Mouse (Mus musculus) midbrain, embryonic 15.5 days (tissue): ENCODE data around the gene Eif3b. TPM values are rescaled to one million over a fixed set of nuclear protein-coding genes. Genes with fewer than 3 reads are reported as not detected.
"Not testable (repeated sequence)": the region's sequence is repeated elsewhere in the genome, so short reads cannot be mapped to it uniquely, and the experiment has no call there.

Experiments
- ATAC-seq: fragments of 200-750 bp; cut with Nextera tagmentation; replicated peaks from 2 replicates; pipeline ENCODE4 v1.8.0; 2017; ENCODE audit warnings: moderate TSS enrichment
- H3K27ac ChIP-seq: fragments of 300-500 bp; sonication (generic); 2 replicates; pipeline ENCODE4 v1.5.1; 2015; ENCODE audit warnings: mild to moderate bottlenecking, inconsistent platforms
- H3K27me3 ChIP-seq: fragments of 300-500 bp; sonication (generic); replicated peaks from 2 replicates; pipeline ENCODE4 v1.6.1; 2015; ENCODE audit warnings: inconsistent platforms
- H3K36me3 ChIP-seq: fragments of 300-500 bp; sonication (generic); replicated peaks from 2 replicates; pipeline ENCODE4 v1.6.1; 2015; ENCODE audit warnings: inconsistent platforms
- H3K4me1 ChIP-seq: fragments of 300-500 bp; sonication (generic); 2 replicates; pipeline ENCODE4 v1.6.1; 2015; ENCODE audit warnings: inconsistent platforms
- H3K4me2 ChIP-seq: fragments of 300-500 bp; sonication (generic); 2 replicates; pipeline ENCODE4 v1.6.1; 2015; ENCODE audit warnings: inconsistent platforms, mild to moderate bottlenecking, moderate library complexity
- H3K4me3 ChIP-seq: fragments of 300-500 bp; sonication (generic); 2 replicates; pipeline ENCODE4 v1.5.1; 2015; ENCODE audit warnings: mild to moderate bottlenecking, inconsistent platforms
- H3K9ac ChIP-seq: fragments of 300-500 bp; sonication (generic); 2 replicates; pipeline ENCODE4 v1.6.1; 2015; ENCODE audit warnings: mild to moderate bottlenecking, inconsistent platforms
- H3K9me3 ChIP-seq: fragments of 300-500 bp; sonication (generic); 2 replicates; pipeline ENCODE4 v1.6.1; 2016; ENCODE audit warnings: inconsistent platforms
- WGBS: fragments of 180-500 bp; shearing (Covaris S2); methylation state at CpG from one replicate; pipeline ENCODE4 v1.1.7; 2015; ENCODE audit warnings: mixed read lengths; 5-methylcytosine and 5-hydroxymethylcytosine counted together
- microRNA-seq: library from miRNA; unstranded; fragments of <30 nt; microRNA quantifications from one replicate; pipeline ENCODE4, GENCODE M21; 2016
- polyA plus RNA-seq: library from polyadenylated mRNA; unstranded; fragments of >200 nt; fragmentation: Nextera tagmentation; extraction: Ambion mirVana; gene quantifications from 2 replicates; pipeline ENCODE4 v1.2.1, GENCODE M21; 2015

Eif3b gene
- polyA plus RNA-seq, 1 experiment from 2014 or later, result 78.4 TPM

DNA sequence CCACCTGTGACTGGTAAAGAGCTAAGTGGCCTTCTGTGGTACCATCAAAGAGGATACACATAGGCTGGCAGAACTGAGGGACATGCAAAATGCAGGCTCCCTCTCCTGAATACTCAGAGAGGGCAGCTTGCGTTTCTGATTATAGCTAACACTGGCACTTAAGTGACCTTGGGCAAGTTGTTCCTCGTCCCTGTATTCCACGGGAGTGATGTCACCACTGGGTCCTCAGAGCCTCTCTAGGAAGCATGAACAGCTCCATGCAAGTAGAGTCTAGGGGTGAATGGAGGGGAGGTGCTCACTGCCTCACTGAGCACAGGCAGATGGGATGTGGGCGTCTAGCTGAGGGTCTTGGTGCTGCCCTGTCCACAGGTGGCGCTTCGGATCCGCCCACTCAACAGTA is 26.9 kb downstream of the Eif3b start:
- H3K4me1 ChIP-seq, result no peaks in the 10 kb centered on the region
- H3K27me3 ChIP-seq, result no peaks in the 10 kb centered on the region
- 76% methylated on average over 7 of the region's 7 CpGs for WGBS
- no peaks in the 10 kb centered on the region for H3K9me3 ChIP-seq
- peaks cover 29% of the 10 kb centered on the region for H3K36me3 ChIP-seq
- no peak overlapping the region for H3K4me3 ChIP-seq
- no peak for ATAC-seq
- no peak overlapping the region for H3K4me2 ChIP-seq
- no peak overlapping the region for H3K9ac ChIP-seq
- H3K27ac ChIP-seq, result no peak overlapping the region

DNA sequence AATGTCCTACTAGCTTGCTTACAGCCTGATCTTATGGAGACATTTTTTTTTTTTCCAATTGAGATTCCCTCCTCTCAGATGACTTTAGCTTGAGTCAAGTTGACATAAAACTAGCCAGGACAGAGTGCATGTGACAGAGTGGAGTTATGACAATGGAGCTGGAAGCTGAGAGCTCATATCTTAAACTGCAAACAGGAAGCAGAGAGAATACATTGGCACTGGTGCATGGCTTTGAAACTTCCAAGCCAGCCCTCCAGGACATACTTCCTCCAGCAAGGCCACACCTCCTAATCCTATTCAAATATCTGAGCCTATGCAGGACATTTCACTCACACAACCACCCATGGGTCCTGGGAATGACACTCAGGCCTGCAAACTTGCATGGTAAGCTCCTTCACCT is 35.4 kb downstream of the Eif3b start:
- no peak overlapping the region for H3K4me2 ChIP-seq
- 0 out of 2 replicates have a peak, but pooled peaks cover 5% of the 10 kb centered on the region for H3K4me1 ChIP-seq
- H3K9me3 ChIP-seq, result no peaks in the 10 kb centered on the region
- H3K36me3 ChIP-seq, result no peaks in the 10 kb centered on the region
- no peak overlapping the region for H3K9ac ChIP-seq
- no peak overlapping the region for H3K27ac ChIP-seq
- no peaks in the 10 kb centered on the region for H3K27me3 ChIP-seq
- ATAC-seq, result no peak
- no peak overlapping the region for H3K4me3 ChIP-seq

DNA sequence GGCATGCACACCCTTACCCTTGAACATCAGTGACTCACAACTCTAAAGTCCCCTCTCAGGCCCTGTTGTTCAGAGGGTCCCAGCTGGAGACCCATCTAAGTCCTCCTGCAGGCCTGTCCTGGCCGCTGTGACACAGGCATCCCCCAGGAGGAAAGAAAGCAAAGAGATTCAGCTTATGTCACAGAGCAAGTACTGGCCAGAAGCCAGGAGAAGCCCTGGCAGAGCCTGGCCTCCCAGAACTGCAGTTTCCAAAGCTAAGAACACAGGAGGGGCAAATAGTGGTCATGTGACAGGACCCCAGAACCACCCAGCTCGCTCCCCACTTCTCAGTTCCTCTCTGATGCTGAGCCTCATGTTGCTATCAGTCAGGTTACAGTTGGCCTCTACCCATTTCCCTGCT is 36.3 kb downstream of the Eif3b start:
- H3K27ac ChIP-seq, result no peak overlapping the region
- no peak overlapping the region for H3K4me2 ChIP-seq
- H3K4me1 ChIP-seq, result 0 out of 2 replicates have a peak, but pooled peaks cover 5% of the 10 kb centered on the region
- H3K27me3 ChIP-seq, result no peaks in the 10 kb centered on the region
- H3K36me3 ChIP-seq, result no peaks in the 10 kb centered on the region
- 53% methylated on average over 2 of the region's 2 CpGs for WGBS
- H3K9ac ChIP-seq, result no peak overlapping the region
- ATAC-seq, result no peak
- no peaks in the 10 kb centered on the region for H3K9me3 ChIP-seq
- H3K4me3 ChIP-seq, result no peak overlapping the region

DNA sequence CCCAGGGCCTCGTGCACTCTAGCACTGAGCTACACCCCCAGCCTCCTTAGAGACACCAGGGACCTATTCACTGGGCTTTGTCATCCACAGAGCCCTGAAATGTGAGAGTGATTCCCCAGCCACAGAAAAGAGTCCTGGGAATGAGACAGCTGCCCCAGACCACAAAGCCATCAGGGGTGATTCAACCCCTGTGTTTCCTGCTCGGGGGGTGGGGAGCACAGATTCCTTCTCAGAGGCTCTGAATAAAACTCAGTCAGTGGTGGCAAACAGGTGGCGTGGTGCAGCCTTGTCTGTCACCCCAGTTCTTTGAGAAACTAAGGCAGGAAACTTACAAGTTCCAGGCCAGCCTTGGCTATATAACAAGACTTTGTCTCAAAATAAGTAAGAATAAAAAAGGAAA is 42.3 kb downstream of the Eif3b start:
- no peak overlapping the region for H3K4me2 ChIP-seq
- WGBS, result 90% methylated on average over 3 of the region's 3 CpGs
- ATAC-seq, result no peak

DNA sequence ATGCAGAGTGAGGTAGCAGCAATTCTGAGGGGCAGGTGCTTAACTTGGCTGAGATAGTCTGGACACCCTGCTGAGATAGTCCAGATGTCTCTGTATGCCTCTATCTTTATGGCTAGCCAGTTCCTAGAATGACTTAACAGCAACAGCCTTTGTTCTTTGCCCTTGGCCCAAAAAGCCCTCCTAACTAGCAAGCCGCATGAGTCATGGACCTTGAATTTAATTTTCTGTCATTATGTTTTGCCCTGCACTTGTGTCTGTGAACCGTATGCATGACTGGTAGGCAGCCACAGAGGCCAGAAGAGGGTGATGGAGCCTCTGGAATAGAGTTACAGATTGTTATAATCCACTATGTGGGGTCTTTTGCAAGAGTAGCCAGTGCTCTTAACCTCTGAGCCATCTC is 44.0 kb downstream of the Eif3b start:
- not testable (repeated sequence) for H3K4me2 ChIP-seq, ATAC-seq, H3K4me1 ChIP-seq, H3K9me3 ChIP-seq, H3K27ac ChIP-seq, H3K36me3 ChIP-seq, H3K4me3 ChIP-seq, H3K9ac ChIP-seq, H3K27me3 ChIP-seq
- WGBS, result 92% methylated on average over 2 of the region's 2 CpGs

More for the DNA sequence above, 42.3 kb downstream of the Eif3b start:
- Histone ChIP-seq H3K4me3 (no peak overlapping the region), H3K27me3 (no peaks in the 10 kb centered on the region), H3K9ac (no peak overlapping the region), H3K27ac (no peak overlapping the region), H3K36me3 (no peaks in the 10 kb centered on the region), H3K4me1 (no peaks in the 10 kb centered on the region), H3K9me3 (no peaks in the 10 kb centered on the region)

DNA sequence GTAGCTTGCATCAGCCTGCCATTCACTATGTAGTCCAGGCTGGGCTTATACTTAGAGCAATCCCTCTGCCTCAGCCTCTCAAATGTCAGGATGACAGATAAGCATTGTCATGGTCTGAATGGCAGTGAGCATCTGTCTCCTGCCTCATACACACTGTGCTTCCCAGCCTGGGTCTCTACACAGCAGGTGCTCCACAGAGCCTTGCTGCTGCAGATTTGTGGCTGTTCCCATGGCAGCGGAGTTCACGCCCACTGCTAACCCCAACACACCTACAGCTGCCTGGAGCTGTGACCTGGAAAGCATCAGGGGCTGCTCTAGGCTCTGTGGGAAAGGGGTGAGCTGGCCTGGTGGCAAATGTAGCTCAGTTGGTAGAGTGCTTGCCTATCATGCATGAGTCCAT is 45.8 kb downstream of the Eif3b start:
- WGBS, result 95% methylated on average over 2 of the region's 2 CpGs

DNA sequence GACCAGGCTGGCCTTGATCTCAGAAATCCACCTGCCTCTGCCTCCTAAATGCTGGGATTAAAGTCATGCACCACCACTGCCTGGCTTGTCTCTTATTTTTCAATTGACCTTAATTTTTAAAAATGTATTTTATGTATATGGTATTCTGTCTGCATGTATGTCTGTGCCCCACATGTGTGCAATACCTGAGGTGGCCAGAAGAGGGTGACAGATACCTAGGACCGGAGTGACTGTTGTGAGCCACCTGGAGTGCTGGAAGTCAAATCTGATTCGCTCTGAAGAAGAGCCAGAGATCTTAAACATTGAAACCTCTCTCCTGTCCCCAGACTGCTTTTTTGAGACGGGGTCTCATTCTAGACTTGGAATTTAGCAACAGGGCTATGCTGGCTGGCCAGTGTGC is 53.2 kb downstream of the Eif3b start:
- Histone ChIP-seq H3K27me3 (no peaks in the 10 kb centered on the region), H3K27ac (no peak overlapping the region), H3K4me1 (no peaks in the 10 kb centered on the region), H3K36me3 (no peaks in the 10 kb centered on the region), H3K9me3 (no peaks in the 10 kb centered on the region), H3K4me3 (no peak overlapping the region), H3K4me2 (no peak overlapping the region), H3K9ac (no peak overlapping the region)
- WGBS, result 82% methylated on average over 3 of the region's 3 CpGs
- no peak for ATAC-seq

More for the DNA sequence above, 45.8 kb downstream of the Eif3b start:
- Histone ChIP-seq H3K9ac (no peak overlapping the region), H3K4me3 (no peak overlapping the region), H3K4me1 (no peaks in the 10 kb centered on the region), H3K4me2 (no peak overlapping the region), H3K9me3 (no peaks in the 10 kb centered on the region), H3K27ac (no peak overlapping the region), H3K27me3 (no peaks in the 10 kb centered on the region), H3K36me3 (no peaks in the 10 kb centered on the region)
- ATAC-seq, result no peak

DNA sequence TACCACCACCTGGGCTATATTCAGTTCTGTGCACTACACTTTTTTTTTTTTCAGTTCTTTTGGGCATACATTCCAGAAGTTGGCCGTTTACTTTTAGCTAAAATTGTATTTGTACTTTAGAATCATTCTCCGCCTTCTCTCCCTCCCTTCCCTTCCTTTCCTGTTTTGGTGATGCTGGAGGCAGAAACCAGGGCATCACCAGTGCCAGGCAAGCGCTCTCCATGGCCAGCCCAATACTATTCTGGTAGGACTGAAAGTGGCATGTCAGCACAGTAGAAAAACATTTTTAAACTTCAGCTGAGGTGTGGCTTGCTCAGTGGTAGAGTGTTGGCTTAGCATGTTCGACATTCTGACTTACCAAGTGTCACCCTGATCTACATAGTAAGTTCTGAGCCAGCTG is 62.3 kb downstream of the Eif3b start:
- 82% methylated on average over 4 of the region's 4 CpGs for WGBS
- Histone ChIP-seq H3K4me3 (no peak overlapping the region), H3K36me3 (no peaks in the 10 kb centered on the region), H3K27me3 (no peaks in the 10 kb centered on the region), H3K4me2 (no peak overlapping the region), H3K4me1 (no peaks in the 10 kb centered on the region), H3K9ac (no peak overlapping the region), H3K27ac (no peak overlapping the region), H3K9me3 (no peaks in the 10 kb centered on the region)
- ATAC-seq, result no peak

DNA sequence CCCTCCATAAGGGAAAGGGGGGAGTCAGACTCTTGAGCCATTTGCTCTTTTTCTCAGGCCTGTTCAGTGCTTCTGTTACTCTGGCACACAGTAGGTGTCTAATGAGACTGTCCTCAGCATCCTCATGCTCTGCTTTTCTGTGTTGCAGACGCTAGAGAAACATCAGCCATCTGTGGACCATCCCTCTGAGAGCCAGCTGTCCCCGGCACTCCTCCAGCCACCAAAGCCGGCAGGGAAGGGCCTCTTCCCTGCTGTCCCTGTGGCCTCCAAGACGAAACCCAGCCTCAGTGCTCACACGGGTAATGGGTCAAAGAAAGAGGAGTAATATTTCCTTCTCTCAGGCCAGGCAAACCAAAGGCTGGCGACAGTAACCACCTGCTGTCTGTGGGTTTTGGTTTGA is 72.0 kb downstream of the Eif3b start:
- Histone ChIP-seq H3K4me2 (no peak overlapping the region), H3K4me1 (no peaks in the 10 kb centered on the region), H3K27ac (no peak overlapping the region), H3K27me3 (no peaks in the 10 kb centered on the region), H3K9me3 (no peaks in the 10 kb centered on the region), H3K36me3 (no peaks in the 10 kb centered on the region), H3K9ac (no peak overlapping the region), H3K4me3 (no peak overlapping the region)
- WGBS, result 69% methylated on average over 6 of the region's 6 CpGs
- ATAC-seq, result no peak

DNA sequence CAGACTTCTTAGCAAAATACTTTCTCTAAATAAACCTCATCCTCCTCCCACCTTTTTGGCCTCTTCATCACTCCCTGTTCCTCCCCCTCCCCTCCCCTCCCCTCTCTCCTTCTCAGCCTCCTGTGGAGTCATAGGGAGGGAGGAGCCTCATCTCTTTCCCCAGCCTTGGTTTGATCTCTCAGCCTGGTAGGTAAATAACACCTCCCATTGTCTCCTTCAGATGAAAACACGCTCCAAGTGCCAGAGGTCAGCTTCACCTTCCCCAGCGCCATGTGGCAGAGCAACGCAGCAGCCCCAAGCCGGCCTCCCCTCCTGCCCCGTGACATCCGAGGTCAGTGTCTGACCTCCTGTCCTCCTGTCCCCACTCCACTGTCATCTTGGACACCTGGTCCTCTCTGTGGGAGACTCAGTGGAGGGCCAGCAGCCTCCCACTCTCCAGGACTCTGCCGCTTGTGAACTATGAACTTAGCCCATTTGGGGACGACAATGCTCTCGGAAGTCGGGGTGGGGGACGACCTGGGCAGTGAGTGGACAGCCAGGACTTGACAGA is 73.6 kb downstream of the Eif3b start:
- Histone ChIP-seq H3K9ac (no peak overlapping the region), H3K4me3 (no peak overlapping the region), H3K4me2 (no peak overlapping the region), H3K4me1 (no peaks in the 10 kb centered on the region), H3K27me3 (no peaks in the 10 kb centered on the region), H3K27ac (no peak overlapping the region), H3K36me3 (no peaks in the 10 kb centered on the region), H3K9me3 (no peaks in the 10 kb centered on the region)
- WGBS, result 47% methylated on average over 11 of the region's 11 CpGs
- no peak for ATAC-seq

Small RNAs within 50 kb of the gene (microRNA-seq; reads per million reads assigned to microRNA genes)
- 1.1 reads per million for gene Mir7038

Other genes starting within 250 kb of the Eif3b start
- 35.4 and 37.2 TPM in 2 replicates for gene Mad1l1, start 97.8 kb upstream of the Eif3b start, polyA plus RNA-seq
- gene Nudt1, start 97.7 kb upstream of the Eif3b start, polyA plus RNA-seq, result 22.3 and 23.4 TPM in 2 replicates
- 21.8 and 21.9 TPM in 2 replicates for gene Mrm2, start 87.4 kb upstream of the Eif3b start, polyA plus RNA-seq
- 40.5 and 41.4 TPM in 2 replicates for gene Snx8, start 30.1 kb upstream of the Eif3b start, polyA plus RNA-seq
- not detected in 2 replicates for gene Gm4869, start 26.3 kb downstream of the Eif3b start, polyA plus RNA-seq
- gene Chst12, start 86.2 kb downstream of the Eif3b start, polyA plus RNA-seq, result 24.7 and 25.1 TPM in 2 replicates
- gene Grifin, start 145.7 kb downstream of the Eif3b start, polyA plus RNA-seq, result 0.41 TPM in 1 of 2 replicates, not detected in the other
- gene Lfng, start 188.0 kb downstream of the Eif3b start, polyA plus RNA-seq, result 20.4 and 21.8 TPM in 2 replicates
- 80.3 and 84.2 TPM in 2 replicates for gene Ttyh3, start 229.7 kb downstream of the Eif3b start, polyA plus RNA-seq